Mouse (Mus musculus) CH12.LX (cell line): ENCODE results near the gene Vwa3b. TPM values are rescaled to one million over a fixed set of nuclear protein-coding genes. Genes with fewer than 3 reads are reported as not detected.

Source experiments
- DNase-seq: peaks from one replicate; pipeline ENCODE4 v3.0.0-alpha.2; 2013; ENCODE audit errors: extremely low read depth
- H3K27ac ChIP-seq: 2 replicates; pipeline ENCODE4 v1.5.1; 2012; ENCODE audit warnings: low read depth, mild to moderate bottlenecking, control low read depth, moderate library complexity; ENCODE audit not compliant: insufficient read depth
- H3K27me3 ChIP-seq: replicated peaks from 2 replicates; pipeline ENCODE3; 2012; ENCODE audit warnings: inconsistent platforms
- H3K36me3 ChIP-seq, 2 experiments: replicated peaks in 1 of 2; 2 replicates each; pipeline versions ENCODE3 to v1.6.1; 2012; ENCODE audit warnings: inconsistent platforms in 1 of 2, low read length in 1 of 2, mild to moderate bottlenecking in 1 of 2, mixed read lengths in 1 of 2, moderate library complexity in 1 of 2; ENCODE audit not compliant: control insufficient read depth in 1 of 2, insufficient read depth in 1 of 2
- H3K4me1 ChIP-seq, 2 experiments: 2 replicates each; pipeline ENCODE4 v1.6.1; 2012; ENCODE audit warnings: inconsistent platforms in 1 of 2, moderate library complexity in 1 of 2; ENCODE audit not compliant: insufficient read depth in 2 of 2, control insufficient read depth in 1 of 2
- H3K4me2 ChIP-seq: 2 replicates; pipeline ENCODE4 v1.6.1; 2012; ENCODE audit warnings: low read depth, mild to moderate bottlenecking, control low read depth; ENCODE audit not compliant: poor library complexity, insufficient read depth, severe bottlenecking
- H3K4me3 ChIP-seq, 3 experiments: fragments of 150-350 bp in 1 of 3; sonication (generic) in 1 of 3; replicated peaks in 1 of 3; 2 replicates each; pipeline versions ENCODE3 to v1.5.1; 2011 to 2012; ENCODE audit warnings: low read depth in 2 of 3, low read length in 2 of 3, mild to moderate bottlenecking in 2 of 3, moderate library complexity in 2 of 3, control low read depth in 1 of 3, improper control_type of control experiment in 1 of 3, inconsistent platforms in 1 of 3, mixed read lengths in 1 of 3; ENCODE audit not compliant: poor library complexity in 1 of 3
- H3K79me2 ChIP-seq: replicated peaks from 2 replicates; pipeline ENCODE4 v1.6.1; 2012; ENCODE audit warnings: mild to moderate bottlenecking, moderate library complexity; ENCODE audit not compliant: control insufficient read depth, poor library complexity, insufficient read depth, severe bottlenecking; ENCODE audit errors: extremely low read depth
- H3K9ac ChIP-seq: 2 replicates; pipeline ENCODE4 v1.6.1; 2012; ENCODE audit warnings: low read depth, mild to moderate bottlenecking, control low read depth, moderate library complexity; ENCODE audit not compliant: insufficient read depth
- H3K9me3 ChIP-seq: replicated peaks from 2 replicates; pipeline ENCODE3; 2012; ENCODE audit warnings: low read length, inconsistent platforms, mixed read lengths
- CHD1 ChIP-seq: IDR thresholded peaks from 2 replicates; pipeline ENCODE4 v1.6.1; 2012; ENCODE audit warnings: low read depth, low read length, improper control_type of control experiment, inconsistent platforms
- CTCF ChIP-seq, 2 experiments: IDR thresholded peaks in 1 of 2; conservative IDR thresholded peaks in 1 of 2; 2 replicates each; pipeline ENCODE4 v1.5.1; 2011 to 2012; ENCODE audit warnings: low read depth in 2 of 2, low read length in 2 of 2, improper control_type of control experiment in 1 of 2, inconsistent platforms in 1 of 2, mild to moderate bottlenecking in 1 of 2, moderate library complexity in 1 of 2
- E2F4 ChIP-seq: IDR thresholded peaks from 2 replicates; pipeline ENCODE4 v1.6.1; 2011; ENCODE audit warnings: low read depth, low read length, improper control_type of control experiment; ENCODE audit not compliant: insufficient replicate concordance
- ELF1 ChIP-seq: IDR thresholded peaks from 2 replicates; pipeline ENCODE4 v1.6.1; 2014; ENCODE audit warnings: low read depth, mild to moderate bottlenecking, inconsistent platforms, low read length, improper control_type of control experiment
- EP300 ChIP-seq: IDR thresholded peaks from 2 replicates; pipeline ENCODE4 v1.6.1; 2011; ENCODE audit warnings: low read length, improper control_type of control experiment
- GABPA ChIP-seq: IDR thresholded peaks from 2 replicates; pipeline ENCODE4 v1.6.1; 2012; ENCODE audit warnings: low read depth, low read length, improper control_type of control experiment, inconsistent platforms; ENCODE audit not compliant: insufficient replicate concordance
- HCFC1 ChIP-seq: IDR thresholded peaks from 2 replicates; pipeline ENCODE4 v1.6.1; 2012; ENCODE audit warnings: low read depth, mild to moderate bottlenecking, inconsistent platforms, low read length, improper control_type of control experiment
- IRF4 ChIP-seq: IDR thresholded peaks from 2 replicates; pipeline ENCODE4 v1.6.1; 2014; ENCODE audit warnings: low read depth, mild to moderate bottlenecking, inconsistent platforms, low read length, improper control_type of control experiment
- JUN ChIP-seq: IDR thresholded peaks from 2 replicates; pipeline ENCODE4 v1.6.1; 2011; ENCODE audit warnings: low read depth, mild to moderate bottlenecking, low read length, improper control_type of control experiment, moderate library complexity; ENCODE audit not compliant: insufficient read depth
- KAT2A ChIP-seq: IDR thresholded peaks from 2 replicates; pipeline ENCODE4 v1.6.1; 2012; ENCODE audit warnings: low read length, improper control_type of control experiment, inconsistent platforms; ENCODE audit not compliant: insufficient replicate concordance
- MAX ChIP-seq: IDR thresholded peaks from 2 replicates; pipeline ENCODE4 v1.6.1; 2011; ENCODE audit warnings: low read length, improper control_type of control experiment
- MYC ChIP-seq: IDR thresholded peaks from 2 replicates; pipeline ENCODE4 v1.6.1; 2011; ENCODE audit warnings: low read depth, mild to moderate bottlenecking, improper control_type of control experiment, low read length
- NELFE ChIP-seq: IDR thresholded peaks from 2 replicates; pipeline ENCODE4 v1.6.1; 2011; ENCODE audit warnings: low read depth, low read length, improper control_type of control experiment
- NRF1 ChIP-seq: IDR thresholded peaks from 2 replicates; pipeline ENCODE4 v1.6.1; 2014; ENCODE audit warnings: low read depth, mild to moderate bottlenecking, inconsistent platforms, low read length, improper control_type of control experiment, moderate library complexity
- PAX5 ChIP-seq: IDR thresholded peaks from 2 replicates; pipeline ENCODE4 v1.6.1; 2012; ENCODE audit warnings: low read length, inconsistent platforms, mixed read lengths
- POLR2A ChIP-seq: IDR thresholded peaks from 2 replicates; pipeline ENCODE4 v1.6.1; 2011; ENCODE audit warnings: low read depth, mild to moderate bottlenecking, improper control_type of control experiment, low read length
- POLR2AphosphoS2 ChIP-seq: IDR thresholded peaks from 2 replicates; pipeline ENCODE4 v1.6.1; 2011; ENCODE audit warnings: low read depth, low read length, improper control_type of control experiment
- RCOR1 ChIP-seq: conservative IDR thresholded peaks from 2 replicates; pipeline ENCODE4 v1.6.1; 2012; ENCODE audit warnings: low read depth, mild to moderate bottlenecking, inconsistent platforms, low read length, improper control_type of control experiment
- SIN3A ChIP-seq: IDR thresholded peaks from 2 replicates; pipeline ENCODE4 v1.6.1; 2012; ENCODE audit warnings: low read length, improper control_type of control experiment, inconsistent platforms
- SMC3 ChIP-seq: IDR thresholded peaks from 2 replicates; pipeline ENCODE4 v1.6.1; 2011; ENCODE audit warnings: low read depth, low read length, improper control_type of control experiment
- TBP ChIP-seq: conservative IDR thresholded peaks from 2 replicates; pipeline ENCODE4 v1.6.1; 2011; ENCODE audit warnings: low read depth, low read length, improper control_type of control experiment
- UBTF ChIP-seq: IDR thresholded peaks from 2 replicates; pipeline ENCODE4 v1.6.1; 2012; ENCODE audit warnings: low read depth, mild to moderate bottlenecking, inconsistent platforms, low read length, improper control_type of control experiment, moderate library complexity
- USF1 ChIP-seq: IDR thresholded peaks from 2 replicates; pipeline ENCODE4 v1.6.1; 2014; ENCODE audit warnings: low read depth, mild to moderate bottlenecking, inconsistent platforms, low read length, improper control_type of control experiment
- USF2 ChIP-seq: conservative IDR thresholded peaks from 2 replicates; pipeline ENCODE4 v1.6.1; 2011; ENCODE audit warnings: low read depth, low read length, improper control_type of control experiment
- ZKSCAN1 ChIP-seq: IDR thresholded peaks from 2 replicates; pipeline ENCODE4 v1.6.1; 2012; ENCODE audit warnings: low read depth, inconsistent platforms, low read length, improper control_type of control experiment, borderline replicate concordance
- ZMIZ1 ChIP-seq: IDR thresholded peaks from 2 replicates; pipeline ENCODE4 v1.6.1; 2012; ENCODE audit warnings: low read depth, mild to moderate bottlenecking, inconsistent platforms, low read length, improper control_type of control experiment
- ZNF384 ChIP-seq: IDR thresholded peaks from 2 replicates; pipeline ENCODE4 v1.6.1; 2012; ENCODE audit warnings: low read depth, low read length, improper control_type of control experiment, inconsistent platforms
- dilution Hi-C: fragments of 300-500 bp; cut with MboI; formaldehyde crosslinking; loops from 2 replicates; pipeline ENCODE4 v1.14.3; 2020; ENCODE audit warnings: low sequenced_read_pairs; ENCODE audit not compliant: extremely low pct_unique_long_range_greater_than_20kb, extremely low pct_ligation_motif_present
- in situ Hi-C: fragments of 300-500 bp; cut with MboI; formaldehyde crosslinking; loops from 3 replicates; pipeline ENCODE4 v1.14.3; 2019; ENCODE audit warnings: low sequenced_read_pairs, low pct_ligation_motif_present, low pct_unique_long_range_greater_than_20kb, mixed read lengths
- polyA plus RNA-seq: library from polyadenylated mRNA; unstranded; fragments of >175 nt; gene quantifications from 2 replicates; pipeline ENCODE4 v1.2.1, GENCODE M21; 2012; ENCODE audit warnings: low read depth; ENCODE audit not compliant: insufficient read length
- total RNA-seq, 2 experiments: library from RNA; depleted of rRNA; stranded (reverse); fragments of 300-350 nt in 1 of 2; fragments of >200 nt in 1 of 2; gene quantifications; 2 replicates each; pipeline ENCODE4 v1.2.3; 2012 to 2014

The Vwa3b gene
- total and polyA plus RNA-seq, 3 experiments, result not detected

- H3K27me3 ChIP-seq, result no peaks in the 10 kb centered on the region
- dilution Hi-C loops, result no loop called here
- H3K4me3 ChIP-seq, result no peak overlapping the region
- H3K79me2 ChIP-seq, result no peaks in the 10 kb centered on the region
- no peaks in the 10 kb centered on the region for H3K36me3 ChIP-seq
- TF ChIP-seq GABPA (no peak), RCOR1 (no peak), TBP (no peak), USF1 (no peak), ELF1 (no peak), KAT2A (no peak), HCFC1 (no peak), JUN (no peak), EP300 (no peak), ZNF384 (no peak), ZKSCAN1 (no peak), CTCF (conservative IDR thresholded peaks at IDR 0.05 in 1 of 2, IDR thresholded peaks at IDR 0.05 in 1 of 2; ENCODE audit: low read depth in 2 of 2, low read length in 2 of 2) (no peak), E2F4 (no peak), USF2 (no peak), PAX5 (no peak), SIN3A (no peak), MAX (no peak), NRF1 (no peak)
- TF ChIP-seq, all 38 proteins: peak for 0
- Histone ChIP-seq H3K27ac (no peak overlapping the region), H3K9ac (no peak overlapping the region), H3K4me2 (no peak overlapping the region), H3K9me3 (no peaks in the 10 kb centered on the region), H3K4me1 (peaks cover 0 to 3% of the 10 kb centered on the region in 2 experiments; a peak in 1 of 4 replicates)
- DNase-seq, result no peak
- in situ Hi-C loops, result no loop called here
Measured at GRCm38 (mm10) chr1:37045472-37045871, 19.1 kb downstream of the Vwa3b start.

GRCm38 (mm10) chr1:37049159-37049558 lies 22.8 kb downstream of the Vwa3b start:
- dilution Hi-C loops, result no loop called here

More at GRCm38 (mm10) chr1:37049159-37049558, 22.8 kb downstream of the Vwa3b start:
- no peaks in the 10 kb centered on the region for H3K79me2 ChIP-seq
- no peak overlapping the region for H3K27ac ChIP-seq
- in situ Hi-C loops, result no loop called here
- H3K27me3 ChIP-seq, result no peaks in the 10 kb centered on the region
- TF ChIP-seq SMC3, result no peak
- no peak for TF ChIP-seq KAT2A
- no peak for TF ChIP-seq IRF4
- TF ChIP-seq POLR2A, result no peak
- no peak for TF ChIP-seq POLR2AphosphoS2
- no peak for TF ChIP-seq ZMIZ1
- TF ChIP-seq MYC, result no peak
- no peak for TF ChIP-seq NRF1
- TF ChIP-seq UBTF, result no peak
- no peak for TF ChIP-seq SIN3A
- TF ChIP-seq CHD1, result no peak
- TF ChIP-seq MAX, result no peak
- TF ChIP-seq TBP, result no peak
- no peak for TF ChIP-seq NELFE
- no peak overlapping the region for H3K9ac ChIP-seq
- no peaks in the 10 kb centered on the region for H3K9me3 ChIP-seq
- peaks cover 0 to 3% of the 10 kb centered on the region in 2 experiments; a peak in 1 of 4 replicates for H3K4me1 ChIP-seq
- H3K36me3 ChIP-seq, result no peaks in the 10 kb centered on the region
- DNase-seq, result no peak
- H3K4me2 ChIP-seq, result no peak overlapping the region
- H3K4me3 ChIP-seq, result no peak overlapping the region
